Mouse (Mus musculus) heart, adult 2 months (tissue): ENCODE measurements around the gene Qsox1.

ENCODE experiments used
- EP300 ChIP-seq: fragments of 200-500 bp; IDR thresholded peaks from 2 replicates; pipeline ENCODE4 v1.6.1; 2011; ENCODE audit warnings: low read depth, low read length, control low read depth; ENCODE audit not compliant: insufficient read depth
- POLR2A ChIP-seq: fragments of 200-500 bp; IDR thresholded peaks from 2 replicates; pipeline ENCODE4 v1.6.1; 2011; ENCODE audit warnings: mild to moderate bottlenecking, low read depth, low read length, control low read depth; ENCODE audit not compliant: insufficient read depth

DNA sequence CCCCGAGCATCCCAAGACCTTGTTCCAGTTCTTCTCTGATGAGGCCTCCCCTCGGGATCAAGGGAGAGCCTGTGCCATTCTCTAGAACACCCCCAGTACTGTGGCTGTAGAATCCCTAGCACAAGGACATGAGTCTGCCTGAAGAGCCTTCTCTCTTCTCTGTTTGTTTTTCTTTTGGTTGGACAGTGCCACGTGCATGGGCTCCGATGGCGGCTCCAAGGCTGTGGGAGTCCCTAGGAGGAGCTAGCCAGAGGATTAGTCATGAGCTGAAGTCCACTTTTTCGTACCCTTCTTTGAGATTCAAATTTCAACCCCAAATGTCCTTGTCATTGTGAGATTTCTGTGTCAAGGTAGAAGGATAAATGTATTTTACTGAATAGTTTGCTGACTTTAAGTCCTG lies 18.2 kb upstream of the Qsox1 start:
- TF ChIP-seq POLR2A (no peak), EP300 (no peak)
